Mouse (Mus musculus): ENCODE measurements at regions not wholly inside any gene's neighbourhood (a gene's known extent, or its start where the extent isn't known, plus 50 kb on each side); places are given as distances from the start of the nearest gene placed in this dataset.

GRCm38 (mm10) chr13:57231666-57232065, 335.9 kb upstream of the Trpc7 start:
- no peak overlapping the region for H3K27ac ChIP-seq (ENCODE audit: control insufficient read depth, insufficient read depth, low read length)
- no peaks in the 10 kb centered on the region for H3K36me3 ChIP-seq (ENCODE audit: control insufficient read depth, insufficient read depth, low read length)
- TF ChIP-seq POLR2A (IDR thresholded peaks at IDR 0.05; ENCODE audit: control insufficient read depth, extremely low read depth, insufficient read depth, low read length, poor library complexity) (no peak), CTCF (IDR thresholded peaks at IDR 0.05; ENCODE audit: borderline replicate concordance, control insufficient read depth, extremely low read depth, insufficient read depth, low read length, poor library complexity) (no peak)
- no peak for DNase-seq
- H3K4me1 ChIP-seq (replicated peaks; ENCODE audit: control insufficient read depth, insufficient read depth, low read length): no peaks in the 10 kb centered on the region
- H3K4me3 ChIP-seq (ENCODE audit: control insufficient read depth, insufficient read depth, low read length): no peak overlapping the region
- 60% methylated on average over 3 of the region's 3 CpGs for WGBS
- H3K27me3 ChIP-seq (ENCODE audit: control insufficient read depth, insufficient read depth, low read length): no peaks in the 10 kb centered on the region

DNA sequence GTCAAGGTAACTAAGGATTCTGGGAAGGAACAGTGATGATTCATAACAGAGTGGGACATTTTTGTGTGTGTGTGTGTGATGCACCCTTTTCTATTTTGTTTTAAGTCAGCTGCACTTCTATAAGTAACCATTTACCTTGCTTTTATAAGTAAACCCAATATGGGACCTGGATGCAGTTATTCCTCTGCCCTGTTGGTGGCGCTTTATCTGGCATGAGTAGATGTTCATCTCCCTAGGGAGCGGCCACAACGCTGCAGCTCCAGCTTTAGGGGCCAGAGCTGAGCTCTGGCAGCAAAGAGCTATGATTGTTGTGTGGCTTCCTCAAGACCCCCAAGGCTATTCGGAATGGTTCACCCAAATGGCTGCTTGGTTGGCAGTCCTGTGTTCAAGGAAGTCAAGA, 334.5 kb upstream of the Trpc7 start:
- Histone ChIP-seq H3K36me3 (ENCODE audit: control insufficient read depth, insufficient read depth, low read length) (no peaks in the 10 kb centered on the region), H3K4me3 (ENCODE audit: control insufficient read depth, insufficient read depth, low read length) (no peak overlapping the region), H3K27me3 (ENCODE audit: control insufficient read depth, insufficient read depth, low read length) (no peaks in the 10 kb centered on the region), H3K27ac (ENCODE audit: control insufficient read depth, insufficient read depth, low read length) (no peak overlapping the region), H3K4me1 (replicated peaks; ENCODE audit: control insufficient read depth, insufficient read depth, low read length) (no peaks in the 10 kb centered on the region)
- DNase-seq: no peak
- TF ChIP-seq POLR2A (IDR thresholded peaks at IDR 0.05; ENCODE audit: control insufficient read depth, extremely low read depth, insufficient read depth, low read length, poor library complexity) (no peak), CTCF (IDR thresholded peaks at IDR 0.05; ENCODE audit: borderline replicate concordance, control insufficient read depth, extremely low read depth, insufficient read depth, low read length, poor library complexity) (no peak)
- WGBS: 65% methylated on average over 4 of the region's 4 CpGs

DNA sequence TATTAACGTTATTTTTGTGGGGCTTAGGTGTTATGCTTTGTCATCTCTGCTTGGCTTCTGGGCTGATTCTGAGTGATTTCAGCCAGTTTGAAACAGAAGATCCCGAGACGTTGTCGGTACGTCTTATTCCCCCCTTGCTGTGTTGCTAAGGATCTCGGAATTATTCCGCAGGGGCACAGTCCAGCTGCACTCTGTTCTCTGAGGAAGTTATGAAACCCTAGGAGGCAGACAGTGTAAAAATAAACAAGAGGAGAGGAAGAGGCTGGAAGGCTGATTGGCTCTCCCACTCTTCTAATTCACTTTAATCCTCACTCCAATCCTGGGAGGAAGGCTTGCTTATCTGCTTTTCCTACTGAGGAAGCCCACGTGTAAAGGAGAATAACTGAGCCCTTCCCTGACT, 325.3 kb upstream of the Trpc7 start:
- DNase-seq: no peak
- 68% methylated on average over 8 of the region's 8 CpGs for WGBS
- Histone ChIP-seq H3K27me3 (ENCODE audit: control insufficient read depth, insufficient read depth, low read length) (no peaks in the 10 kb centered on the region), H3K4me3 (ENCODE audit: control insufficient read depth, insufficient read depth, low read length) (no peak overlapping the region), H3K4me1 (replicated peaks; ENCODE audit: control insufficient read depth, insufficient read depth, low read length) (no peaks in the 10 kb centered on the region), H3K27ac (ENCODE audit: control insufficient read depth, insufficient read depth, low read length) (no peak overlapping the region), H3K36me3 (ENCODE audit: control insufficient read depth, insufficient read depth, low read length) (no peaks in the 10 kb centered on the region)
- TF ChIP-seq CTCF (IDR thresholded peaks at IDR 0.05; ENCODE audit: borderline replicate concordance, control insufficient read depth, extremely low read depth, insufficient read depth, low read length, poor library complexity) (no peak), POLR2A (IDR thresholded peaks at IDR 0.05; ENCODE audit: control insufficient read depth, extremely low read depth, insufficient read depth, low read length, poor library complexity) (no peak)

DNA sequence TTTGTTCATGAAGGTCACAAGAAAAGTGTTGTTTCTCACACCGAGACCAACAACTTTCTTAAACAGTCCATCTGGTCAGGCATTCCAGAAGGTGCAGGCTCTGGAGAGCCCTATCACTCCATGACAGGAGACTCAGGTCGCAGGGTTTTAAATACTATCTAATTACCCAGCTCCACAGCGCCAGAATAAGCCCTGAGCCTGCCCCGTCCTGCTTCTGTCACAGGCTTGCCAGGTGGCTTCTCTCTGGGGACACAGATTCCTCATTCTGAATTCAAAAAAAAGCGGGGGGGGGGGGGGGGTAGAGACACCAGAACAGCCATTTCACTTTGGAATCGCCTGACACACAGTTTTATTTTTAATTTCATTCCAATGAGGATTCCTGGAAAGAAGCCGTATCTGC, 320.4 kb upstream of the Trpc7 start:
- Histone ChIP-seq H3K4me3 (ENCODE audit: control insufficient read depth, insufficient read depth, low read length) (no peak overlapping the region), H3K27ac (ENCODE audit: control insufficient read depth, insufficient read depth, low read length) (no peak overlapping the region), H3K4me1 (replicated peaks; ENCODE audit: control insufficient read depth, insufficient read depth, low read length) (no peaks in the 10 kb centered on the region), H3K36me3 (ENCODE audit: control insufficient read depth, insufficient read depth, low read length) (no peaks in the 10 kb centered on the region), H3K27me3 (ENCODE audit: control insufficient read depth, insufficient read depth, low read length) (no peaks in the 10 kb centered on the region)
- DNase-seq: no peak
- WGBS: 52% methylated on average over 7 of the region's 7 CpGs
- TF ChIP-seq POLR2A (IDR thresholded peaks at IDR 0.05; ENCODE audit: control insufficient read depth, extremely low read depth, insufficient read depth, low read length, poor library complexity) (no peak), CTCF (IDR thresholded peaks at IDR 0.05; ENCODE audit: borderline replicate concordance, control insufficient read depth, extremely low read depth, insufficient read depth, low read length, poor library complexity) (no peak)

- no peak for TF ChIP-seq CTCF (IDR thresholded peaks at IDR 0.05; ENCODE audit: borderline replicate concordance, control insufficient read depth, extremely low read depth, insufficient read depth, low read length, poor library complexity)
- TF ChIP-seq POLR2A (IDR thresholded peaks at IDR 0.05; ENCODE audit: control insufficient read depth, extremely low read depth, insufficient read depth, low read length, poor library complexity): no peak
- DNase-seq: no peak
- Histone ChIP-seq H3K4me1 (replicated peaks; ENCODE audit: control insufficient read depth, insufficient read depth, low read length) (no peaks in the 10 kb centered on the region), H3K4me3 (ENCODE audit: control insufficient read depth, insufficient read depth, low read length) (no peak overlapping the region), H3K27me3 (ENCODE audit: control insufficient read depth, insufficient read depth, low read length) (no peaks in the 10 kb centered on the region), H3K27ac (ENCODE audit: control insufficient read depth, insufficient read depth, low read length) (no peak overlapping the region), H3K36me3 (ENCODE audit: control insufficient read depth, insufficient read depth, low read length) (no peaks in the 10 kb centered on the region)
- WGBS: 73% methylated on average over 1 of the region's 1 CpGs
Measured at GRCm38 (mm10) chr13:57212251-57212650, 316.5 kb upstream of the Trpc7 start.

DNA sequence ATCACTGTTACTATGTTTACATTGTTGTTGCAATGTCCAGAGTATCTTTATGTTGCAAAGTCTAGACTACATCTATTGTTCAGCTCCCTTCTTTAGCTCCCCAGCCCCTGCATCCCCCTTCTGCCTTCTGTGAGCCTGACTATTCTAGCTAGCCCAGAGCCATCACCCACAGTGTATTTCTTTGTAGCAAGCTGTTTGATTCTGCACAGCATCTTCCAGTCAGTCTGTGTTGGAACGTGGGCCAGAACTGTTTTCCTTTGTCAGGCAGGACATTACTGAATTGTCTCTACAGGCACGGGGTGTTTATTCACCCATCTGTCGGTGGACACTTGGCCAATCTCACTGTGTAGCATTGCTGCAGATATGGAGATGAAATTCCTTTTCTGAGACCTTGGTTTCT, 295.4 kb upstream of the Trpc7 start:
- no peaks in the 10 kb centered on the region for H3K27me3 ChIP-seq (ENCODE audit: control insufficient read depth, insufficient read depth, low read length)
- WGBS: 90% methylated on average over 3 of the region's 3 CpGs
- H3K36me3 ChIP-seq (ENCODE audit: control insufficient read depth, insufficient read depth, low read length): no peaks in the 10 kb centered on the region
- no peak overlapping the region for H3K27ac ChIP-seq (ENCODE audit: control insufficient read depth, insufficient read depth, low read length)
- TF ChIP-seq CTCF (IDR thresholded peaks at IDR 0.05; ENCODE audit: borderline replicate concordance, control insufficient read depth, extremely low read depth, insufficient read depth, low read length, poor library complexity) (no peak), POLR2A (IDR thresholded peaks at IDR 0.05; ENCODE audit: control insufficient read depth, extremely low read depth, insufficient read depth, low read length, poor library complexity) (no peak)
- no peak overlapping the region for H3K4me3 ChIP-seq (ENCODE audit: control insufficient read depth, insufficient read depth, low read length)
- DNase-seq: no peak
- no peaks in the 10 kb centered on the region for H3K4me1 ChIP-seq (replicated peaks; ENCODE audit: control insufficient read depth, insufficient read depth, low read length)

GRCm38 (mm10) chr13:57189246-57189645, 293.5 kb upstream of the Trpc7 start:
- Histone ChIP-seq H3K36me3 (ENCODE audit: control insufficient read depth, insufficient read depth, low read length) (no peaks in the 10 kb centered on the region), H3K27me3 (ENCODE audit: control insufficient read depth, insufficient read depth, low read length) (no peaks in the 10 kb centered on the region), H3K4me1 (replicated peaks; ENCODE audit: control insufficient read depth, insufficient read depth, low read length) (no peaks in the 10 kb centered on the region), H3K27ac (ENCODE audit: control insufficient read depth, insufficient read depth, low read length) (no peak overlapping the region), H3K4me3 (ENCODE audit: control insufficient read depth, insufficient read depth, low read length) (no peak overlapping the region)
- DNase-seq: no peak
- TF ChIP-seq POLR2A (IDR thresholded peaks at IDR 0.05; ENCODE audit: control insufficient read depth, extremely low read depth, insufficient read depth, low read length, poor library complexity) (no peak), CTCF (IDR thresholded peaks at IDR 0.05; ENCODE audit: borderline replicate concordance, control insufficient read depth, extremely low read depth, insufficient read depth, low read length, poor library complexity) (no peak)
- 64% methylated on average over 3 of the region's 3 CpGs for WGBS
